Mouse (Mus musculus) midbrain, postnatal 0 days (tissue): ENCODE data around the gene Lingo3. TPM values are rescaled to one million over a fixed set of nuclear protein-coding genes. Genes with fewer than 3 reads are reported as not detected.
"Not testable (repeated sequence)": the region's sequence is repeated elsewhere in the genome, so short reads cannot be mapped to it uniquely, and the experiment has no call there.

Source experiments
- ATAC-seq: fragments of 200-750 bp; cut with Nextera tagmentation; 2 replicates; pipeline ENCODE4 v1.8.0; 2017; ENCODE audit warnings: moderate number of reproducible peaks, mild to moderate bottlenecking, moderate TSS enrichment, moderate library complexity; ENCODE audit not compliant: low FRiP score
- DNase-seq: peaks from one replicate; pipeline ENCODE4 v3.0.0-alpha.2; 2015; ENCODE audit warnings: low spot score
- H3K27ac ChIP-seq: fragments of 300-500 bp; sonication (generic); 2 replicates; pipeline ENCODE4 v1.5.1; 2014; ENCODE audit warnings: low read depth, mild to moderate bottlenecking, low read length, mixed read lengths
- H3K27me3 ChIP-seq: fragments of 300-500 bp; sonication (generic); 2 replicates; pipeline ENCODE4 v1.6.1; 2014; ENCODE audit warnings: low read length, control low read depth, mixed read lengths; ENCODE audit not compliant: insufficient read depth
- H3K36me3 ChIP-seq: fragments of 300-500 bp; sonication (generic); 2 replicates; pipeline ENCODE4 v1.6.1; 2014; ENCODE audit warnings: low read length, control low read depth, mixed read lengths; ENCODE audit not compliant: insufficient read depth
- H3K4me1 ChIP-seq: fragments of 300-500 bp; sonication (generic); 2 replicates; pipeline ENCODE4 v1.6.1; 2014; ENCODE audit warnings: mild to moderate bottlenecking, control low read depth, antibody characterized with exemption, low read length, mixed read lengths; ENCODE audit not compliant: insufficient read depth
- H3K4me2 ChIP-seq: fragments of 300-500 bp; sonication (generic); 2 replicates; pipeline ENCODE4 v1.6.1; 2014; ENCODE audit warnings: low read depth, mild to moderate bottlenecking, low read length, mixed read lengths; ENCODE audit not compliant: poor library complexity, severe bottlenecking
- H3K4me3 ChIP-seq: fragments of 300-500 bp; sonication (generic); 2 replicates; pipeline ENCODE4 v1.5.1; 2014; ENCODE audit warnings: low read depth, mild to moderate bottlenecking, low read length, moderate library complexity
- H3K9ac ChIP-seq: fragments of 300-500 bp; sonication (generic); replicated peaks from 2 replicates; pipeline ENCODE4 v1.6.1; 2014; ENCODE audit warnings: mild to moderate bottlenecking, low read length, moderate library complexity, mixed read lengths; ENCODE audit not compliant: poor library complexity, severe bottlenecking
- H3K9me3 ChIP-seq: fragments of 300-500 bp; sonication (generic); 2 replicates; pipeline ENCODE4 v1.6.1; 2016; ENCODE audit warnings: low read length, control low read depth
- CTCF ChIP-seq: IDR thresholded peaks from 2 replicates; pipeline ENCODE4 v1.5.1; 2016; ENCODE audit warnings: antibody characterized with exemption, mild to moderate bottlenecking
- WGBS: fragments of 180-500 bp; shearing (Covaris S2); extraction: QIAGEN DNeasy Blood & Tissue Kit; methylation state at CpG from one replicate; pipeline ENCODE4 v1.1.7; 2014; 5-methylcytosine and 5-hydroxymethylcytosine counted together
- polyA plus RNA-seq: library from polyadenylated mRNA; unstranded; fragments of >200 nt; fragmentation: Nextera tagmentation; extraction: Ambion mirVana; gene quantifications from 2 replicates; pipeline ENCODE4 v1.2.1, GENCODE M21; 2015
- total RNA-seq: library from RNA; depleted of rRNA; stranded (reverse); fragments of >200 nt; gene quantifications from 2 replicates; pipeline ENCODE4 v1.2.3, GENCODE M21; 2014

Gene Lingo3
- total and polyA plus RNA-seq, 2 experiments from 2014 or later = 24.4 to 61.0 TPM

DNA sequence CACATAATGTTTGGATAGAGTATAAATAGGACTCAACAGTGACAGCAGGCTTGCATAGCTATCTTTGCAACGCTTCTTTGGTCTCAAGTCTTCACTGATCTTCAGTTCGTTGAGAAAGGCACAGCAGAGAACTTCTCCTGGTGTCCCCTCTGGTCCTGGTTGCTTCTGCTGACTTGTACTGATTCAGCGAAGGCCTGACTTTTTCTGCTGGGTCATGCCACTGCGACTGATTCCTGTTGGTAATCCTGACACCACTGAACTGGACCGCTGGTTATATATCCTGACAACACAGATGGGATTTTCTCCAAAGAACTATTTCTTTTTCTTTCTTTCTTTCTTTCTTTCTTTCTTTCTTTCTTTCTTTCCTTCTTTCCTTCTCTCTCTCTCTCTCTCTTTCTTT lies 21.3 kb downstream of the Lingo3 start:
- Histone ChIP-seq H3K36me3 (no peaks in the 10 kb centered on the region), H3K4me2 (no peak overlapping the region), H3K9me3 (no peaks in the 10 kb centered on the region), H3K27ac (no peak overlapping the region), H3K9ac (no peak overlapping the region), H3K27me3 (no peaks in the 10 kb centered on the region), H3K4me3 (no peak overlapping the region), H3K4me1 (peaks cover 1% of the 10 kb centered on the region; the same call in 1 of the 2 replicates)
- ATAC-seq (no peak), DNase-seq (no peak)
- no peak for TF ChIP-seq CTCF
- 89% methylated on average over 5 of the region's 5 CpGs for WGBS

DNA sequence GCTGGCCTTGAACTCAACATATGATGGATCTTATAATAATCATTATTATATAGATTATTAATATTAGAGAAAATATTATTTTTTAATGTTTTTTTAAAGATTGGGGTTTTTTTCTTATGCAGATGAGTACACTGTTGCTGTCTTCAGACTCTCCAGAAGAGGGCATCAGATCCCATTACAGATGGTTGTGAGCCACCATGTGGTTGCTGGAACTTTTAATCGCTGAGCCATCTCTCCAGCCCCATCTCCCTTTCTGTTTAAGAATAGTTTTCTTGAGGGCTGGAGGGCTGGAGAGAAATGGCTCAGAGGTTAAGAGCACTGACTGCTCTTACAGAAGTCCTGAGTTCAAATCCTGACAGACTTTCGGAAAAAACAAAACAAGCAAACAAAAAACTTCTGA lies 21.8 kb downstream of the Lingo3 start:
- H3K27ac ChIP-seq = no peak overlapping the region
- TF ChIP-seq CTCF = peak; percentile 68
- H3K9ac ChIP-seq = no peak overlapping the region
- DNase-seq (no peak), ATAC-seq (no peak)
- no peak overlapping the region for H3K4me2 ChIP-seq
- H3K9me3 ChIP-seq = no peaks in the 10 kb centered on the region
- WGBS = 38% methylated on average over 2 of the region's 2 CpGs
- H3K27me3 ChIP-seq = no peaks in the 10 kb centered on the region
- no peaks in the 10 kb centered on the region for H3K4me1 ChIP-seq
- H3K4me3 ChIP-seq = no peak overlapping the region
- H3K36me3 ChIP-seq = no peaks in the 10 kb centered on the region

DNA sequence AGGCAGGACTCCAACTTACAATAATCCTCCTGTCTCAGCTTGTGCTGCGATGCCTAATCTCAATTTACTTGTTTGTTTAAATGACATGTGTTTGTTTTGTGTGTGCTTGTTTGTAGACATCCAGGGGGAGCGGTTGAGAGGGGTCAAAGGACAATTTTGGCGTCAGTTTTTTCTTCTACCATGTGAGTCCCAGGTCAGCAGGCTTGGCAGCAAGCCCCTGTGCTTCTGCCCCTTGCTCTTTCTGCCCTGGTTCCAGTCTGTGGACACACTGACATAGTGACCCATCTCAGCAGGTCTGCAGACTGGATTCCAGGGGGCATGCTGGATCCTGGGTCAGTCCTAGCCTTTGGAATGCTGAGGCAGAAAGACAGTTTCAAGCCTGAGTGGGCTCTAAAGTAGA lies 24.4 kb downstream of the Lingo3 start:
- Histone ChIP-seq H3K4me1 (no peaks in the 10 kb centered on the region), H3K4me2 (no peak overlapping the region), H3K36me3 (no peaks in the 10 kb centered on the region), H3K27ac (no peak overlapping the region), H3K4me3 (no peak overlapping the region), H3K9ac (no peak overlapping the region), H3K27me3 (no peaks in the 10 kb centered on the region), H3K9me3 (no peaks in the 10 kb centered on the region)
- no peak for ATAC-seq
- DNase-seq = no peak
- TF ChIP-seq CTCF = no peak
- 54% methylated on average over 3 of the region's 3 CpGs for WGBS

DNA sequence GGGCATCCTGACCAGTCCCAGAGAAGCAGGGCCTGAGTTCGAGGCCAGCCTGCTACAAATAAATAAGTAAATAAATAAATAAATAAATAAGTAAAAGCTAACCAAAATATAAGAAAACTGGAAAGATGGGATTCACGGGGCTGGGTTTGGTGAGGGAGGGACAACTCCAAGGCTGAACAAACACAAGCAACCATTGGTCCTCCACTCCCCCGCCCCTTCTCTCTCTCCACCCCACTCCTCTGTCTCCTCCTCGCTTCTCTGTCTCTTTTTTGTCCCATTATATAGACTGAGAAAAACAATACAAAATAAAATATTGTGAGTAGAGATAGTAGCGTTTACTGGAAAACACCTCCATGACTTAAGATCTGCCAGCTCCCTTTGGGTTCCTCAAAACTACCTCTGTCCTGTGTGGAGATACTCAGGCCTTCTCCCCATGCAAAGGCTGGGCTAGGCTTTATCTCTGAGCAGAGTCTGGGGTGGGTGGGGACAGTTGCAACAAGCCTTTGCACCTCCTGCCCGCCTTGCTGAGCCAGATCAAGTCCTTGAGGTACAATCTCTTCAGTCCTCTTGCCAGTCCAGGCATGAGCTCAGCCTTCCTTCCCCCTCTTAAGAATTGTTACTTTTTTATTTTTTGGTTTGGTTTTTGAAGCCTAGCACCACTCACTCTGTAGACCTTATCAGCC lies 25.1 kb downstream of the Lingo3 start:
- no peak overlapping the region for H3K9ac ChIP-seq
- no peak for ATAC-seq
- TF ChIP-seq CTCF = no peak
- H3K4me3 ChIP-seq = no peak overlapping the region
- H3K27me3 ChIP-seq = no peaks in the 10 kb centered on the region
- no peaks in the 10 kb centered on the region for H3K36me3 ChIP-seq
- H3K9me3 ChIP-seq = no peaks in the 10 kb centered on the region
- H3K4me1 ChIP-seq = no peaks in the 10 kb centered on the region
- DNase-seq = no peak
- no peak overlapping the region for H3K4me2 ChIP-seq
- H3K27ac ChIP-seq = no peak overlapping the region
- 58% methylated on average over 6 of the region's 6 CpGs for WGBS

DNA sequence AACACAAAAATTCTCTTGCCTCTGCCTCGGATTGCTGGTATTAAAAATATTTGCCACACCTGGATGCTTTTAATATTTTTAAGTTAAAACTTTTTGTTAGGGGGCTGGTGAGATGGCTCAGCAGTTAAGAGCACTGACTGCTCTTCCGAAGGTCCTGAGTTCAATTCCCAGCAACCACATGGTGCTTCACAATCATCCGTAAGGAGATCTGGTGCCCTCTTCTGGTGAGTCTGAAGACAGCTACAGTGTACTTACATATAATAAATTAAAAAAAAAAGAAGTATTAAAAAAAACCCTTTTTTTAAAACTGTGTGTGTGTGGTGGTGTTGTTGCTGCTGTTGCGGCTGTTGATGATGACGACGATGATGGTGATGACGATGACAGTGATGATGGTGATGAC lies 25.9 kb downstream of the Lingo3 start:
- H3K36me3 ChIP-seq, H3K4me3 ChIP-seq, H3K4me1 ChIP-seq, H3K27me3 ChIP-seq, H3K9me3 ChIP-seq, H3K27ac ChIP-seq, H3K9ac ChIP-seq, H3K4me2 ChIP-seq, DNase-seq, ATAC-seq: not testable (repeated sequence)
- 81% methylated on average over 7 of the region's 7 CpGs for whole genome bisulfite sequencing
- peak; percentile 44; the same call in 1 of the 2 replicates for TF ChIP-seq CTCF

DNA sequence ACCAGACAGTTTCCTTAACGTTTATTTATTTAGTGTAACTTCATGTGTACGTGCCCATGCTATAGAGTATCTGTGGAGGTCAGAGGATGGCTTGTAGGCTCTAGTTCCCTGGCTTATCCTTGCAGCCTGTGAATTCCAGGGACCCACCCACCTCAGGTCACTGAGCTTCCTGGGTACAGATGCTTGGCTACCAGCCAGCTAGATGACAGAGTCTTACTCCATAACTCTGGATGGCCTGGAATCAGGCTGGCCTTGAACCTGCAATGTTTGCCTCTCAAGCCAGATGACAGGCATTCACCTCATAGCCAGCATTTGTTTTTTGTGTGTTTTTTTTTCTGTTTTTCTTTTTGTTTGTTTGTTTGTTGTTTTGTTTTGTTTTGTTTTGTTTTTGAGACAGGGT lies 26.7 kb downstream of the Lingo3 start:
- no peak for ATAC-seq
- Histone ChIP-seq H3K4me2 (no peak overlapping the region), H3K4me1 (no peaks in the 10 kb centered on the region), H3K9me3 (no peaks in the 10 kb centered on the region), H3K9ac (no peak overlapping the region), H3K27ac (no peak overlapping the region), H3K4me3 (no peak overlapping the region), H3K36me3 (no peaks in the 10 kb centered on the region), H3K27me3 (no peaks in the 10 kb centered on the region)
- no peak for DNase-seq
- no peak for TF ChIP-seq CTCF
- WGBS = 58% methylated on average over 2 of the region's 2 CpGs

DNA sequence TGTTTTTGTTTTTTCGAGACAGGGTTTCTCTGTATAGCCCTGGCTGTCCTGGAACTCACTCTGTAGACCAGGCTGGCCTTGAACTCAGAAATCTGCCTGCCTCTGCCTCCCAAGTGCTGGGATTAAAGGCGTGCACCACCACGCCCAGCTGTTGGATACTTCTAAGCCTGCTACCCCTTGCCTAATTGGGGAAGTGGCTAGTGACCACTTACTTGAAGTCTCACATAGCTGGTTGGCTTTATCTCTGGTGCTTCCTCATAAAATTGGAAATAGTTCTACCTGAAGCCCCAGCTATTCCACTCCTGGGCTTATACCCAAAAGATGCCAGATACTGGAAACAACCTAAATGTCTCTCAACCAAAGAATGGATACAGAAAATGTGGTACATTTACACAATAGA lies 27.5 kb downstream of the Lingo3 start:
- not testable (repeated sequence) for DNase-seq, H3K36me3 ChIP-seq, H3K4me3 ChIP-seq, ATAC-seq, H3K9me3 ChIP-seq, H3K4me2 ChIP-seq, H3K9ac ChIP-seq, H3K4me1 ChIP-seq, H3K27me3 ChIP-seq, H3K27ac ChIP-seq
- 80% methylated on average over 3 of the region's 3 CpGs for WGBS
